Mouse (Mus musculus): ENCODE measurements around the gene Dnajb12.

Gene Dnajb12

GRCm38 (mm10) chr10:59879255-59880028, at the start of gene Dnajb12:
Gene Dnajb12, plus strand, starts transcription at chr10:59879556.
- DNase-seq (ENCODE audit: low read depth, low spot score) = peak; percentile 95

DNA sequence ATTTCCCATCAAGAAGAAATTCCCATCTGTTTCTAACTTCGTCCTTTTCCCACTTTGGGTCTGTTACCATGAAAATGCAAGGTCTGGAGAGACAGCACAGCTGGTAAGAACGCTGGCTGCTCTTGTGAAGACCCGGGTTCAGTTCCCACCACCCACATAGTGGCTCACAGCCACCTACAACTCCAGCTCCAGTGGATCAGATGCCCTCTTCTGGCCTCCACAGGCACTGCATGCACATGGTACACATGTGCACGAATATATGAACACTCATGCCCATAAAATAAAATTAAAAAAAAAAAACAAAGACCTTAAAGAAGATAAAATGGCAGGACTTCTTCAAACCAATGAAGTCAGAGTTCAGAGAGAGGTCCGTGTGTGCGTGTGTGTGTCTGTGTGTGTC, 49.5 kb upstream of the Dnajb12 start:
- no peak for DNase-seq (ENCODE audit: low read depth, low spot score)

GRCm38 (mm10) chr10:59831950-59832349, 47.4 kb upstream of the Dnajb12 start:
- no peak for DNase-seq (ENCODE audit: low read depth, low spot score)

DNA sequence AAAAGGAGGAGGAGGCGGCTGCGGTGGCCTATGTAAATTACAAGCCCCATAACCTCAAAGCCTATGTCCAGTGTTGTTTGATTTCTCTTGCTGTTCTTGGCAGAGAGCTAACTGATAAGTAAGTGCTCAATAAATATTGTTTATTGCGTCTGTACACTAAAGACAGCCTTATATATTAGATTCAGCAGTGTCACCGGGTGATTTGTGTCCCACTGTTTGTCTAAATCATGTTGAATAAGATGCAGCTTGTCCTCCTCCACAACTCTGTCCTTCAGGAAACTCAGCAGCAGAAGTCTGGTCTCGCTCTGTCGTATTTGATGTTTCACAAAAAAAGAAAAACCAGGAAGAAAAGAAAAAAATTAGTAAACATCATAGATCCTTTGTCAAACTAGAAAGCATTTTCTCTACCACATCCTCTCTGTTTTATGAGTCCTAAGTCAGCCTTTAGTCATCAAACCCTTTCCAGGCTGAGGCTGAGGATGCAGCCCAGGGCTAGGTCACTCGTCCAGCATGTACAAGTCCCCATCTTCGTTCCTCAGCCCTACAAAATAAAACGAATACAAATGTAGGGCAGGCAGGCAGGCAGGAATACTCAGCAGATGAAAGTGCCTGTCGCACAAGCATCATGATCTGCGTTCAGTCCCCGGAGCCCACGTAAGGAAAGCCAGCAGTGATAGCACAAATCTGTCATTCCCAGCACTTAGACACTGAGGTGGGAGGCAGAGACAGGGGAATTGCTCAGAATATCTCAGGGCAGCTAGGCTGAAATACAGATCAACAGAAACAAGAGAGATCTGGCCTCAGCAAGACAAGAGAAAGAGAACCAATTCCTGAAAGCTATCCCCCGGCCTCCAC, 43.8 kb upstream of the Dnajb12 start:
- no peak for DNase-seq (ENCODE audit: low read depth, low spot score)

DNA sequence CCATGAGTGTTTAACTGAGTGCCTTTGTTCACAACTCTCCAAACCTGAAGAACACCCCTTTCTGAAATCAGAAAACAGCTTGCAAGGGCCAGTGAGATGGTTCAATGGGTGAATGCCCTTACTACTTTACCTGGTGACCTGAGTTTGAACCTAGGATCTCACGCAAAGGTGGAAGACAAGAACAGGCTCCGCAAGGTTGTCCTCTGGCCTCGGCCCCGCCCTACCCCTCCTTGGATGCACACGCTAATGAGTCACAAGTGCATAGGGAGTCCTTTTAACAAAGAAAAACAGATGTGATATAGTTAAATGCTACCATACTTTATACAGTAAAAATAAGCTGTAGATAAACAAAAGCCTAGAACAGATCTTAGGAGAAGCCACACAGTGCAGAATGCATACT, 41.9 kb upstream of the Dnajb12 start:
- DNase-seq (ENCODE audit: low read depth, low spot score) = no peak

- no peak for DNase-seq (ENCODE audit: low read depth, low spot score)
Measured at GRCm38 (mm10) chr10:59841434-59841833, 37.9 kb upstream of the Dnajb12 start.

DNA sequence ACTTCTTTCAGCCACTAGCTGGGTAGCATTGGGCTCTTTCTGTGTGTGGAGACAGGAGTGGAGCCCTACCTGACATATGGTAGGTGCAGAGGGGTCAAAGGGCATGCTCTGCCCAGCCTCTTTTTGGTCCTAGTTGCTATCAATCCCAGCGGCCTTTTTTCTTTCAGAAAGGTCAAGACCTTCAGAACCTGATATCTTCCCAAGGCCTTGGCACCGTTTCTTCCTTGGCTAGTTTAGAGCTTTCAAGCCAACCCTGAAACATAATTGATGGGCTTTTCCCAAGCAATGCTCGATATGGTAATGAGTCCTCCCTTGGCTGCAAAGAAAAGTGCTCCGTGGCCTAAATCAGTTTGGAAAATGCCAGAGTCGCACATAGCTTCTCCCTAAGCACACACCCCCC, 36.2 kb upstream of the Dnajb12 start:
- DNase-seq (ENCODE audit: low read depth, low spot score) = no peak

- no peak for DNase-seq (ENCODE audit: low read depth, low spot score)
Measured at GRCm38 (mm10) chr10:59844686-59845085, 34.7 kb upstream of the Dnajb12 start.

DNA sequence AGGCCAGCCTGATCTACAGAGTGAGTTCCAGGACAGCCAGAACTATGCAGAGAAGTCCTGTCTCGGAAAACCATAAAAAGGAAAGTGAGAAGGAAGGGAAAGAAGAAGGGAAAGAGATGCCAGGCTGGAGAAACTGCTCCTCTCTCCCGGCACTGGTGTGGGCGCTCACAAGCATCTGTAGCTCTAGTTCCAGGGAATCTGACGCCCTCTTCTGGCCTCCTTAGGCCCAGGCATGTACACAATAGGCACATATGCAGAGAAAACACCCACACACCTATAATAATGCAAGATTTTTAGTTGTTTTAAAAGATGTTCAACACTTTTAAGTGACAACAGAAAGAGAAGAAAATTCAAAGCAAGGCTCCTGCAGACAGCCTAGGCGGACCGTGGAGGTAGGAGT, 32.9 kb upstream of the Dnajb12 start:
- DNase-seq (ENCODE audit: low read depth, low spot score) = peak; percentile 29

- DNase-seq (ENCODE audit: low read depth, low spot score) = no peak
Measured at GRCm38 (mm10) chr10:59848079-59848877, 31.1 kb upstream of the Dnajb12 start.

GRCm38 (mm10) chr10:59848953-59849352, 30.4 kb upstream of the Dnajb12 start:
- no peak for DNase-seq (ENCODE audit: low read depth, low spot score)

DNA sequence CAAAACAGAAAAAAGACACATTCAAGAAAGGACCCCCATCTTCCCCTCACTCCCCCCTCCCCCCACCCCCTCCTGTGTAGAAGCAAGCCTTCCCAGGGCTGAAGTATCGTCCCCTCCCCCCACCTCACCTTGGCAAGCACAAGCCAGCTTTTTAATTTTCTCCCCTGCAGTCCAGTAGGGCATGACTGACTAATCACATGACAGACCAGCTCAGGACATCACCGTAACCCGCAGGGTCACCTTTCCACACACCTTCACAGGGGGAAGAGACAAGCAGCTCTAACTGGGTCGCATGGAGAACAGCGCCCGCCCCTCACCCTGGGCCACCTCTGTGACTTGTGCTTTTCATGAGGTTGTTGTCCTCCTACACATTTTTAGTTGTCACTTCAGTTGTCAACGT, 30.0 kb upstream of the Dnajb12 start:
- no peak for DNase-seq (ENCODE audit: low read depth, low spot score)

DNA sequence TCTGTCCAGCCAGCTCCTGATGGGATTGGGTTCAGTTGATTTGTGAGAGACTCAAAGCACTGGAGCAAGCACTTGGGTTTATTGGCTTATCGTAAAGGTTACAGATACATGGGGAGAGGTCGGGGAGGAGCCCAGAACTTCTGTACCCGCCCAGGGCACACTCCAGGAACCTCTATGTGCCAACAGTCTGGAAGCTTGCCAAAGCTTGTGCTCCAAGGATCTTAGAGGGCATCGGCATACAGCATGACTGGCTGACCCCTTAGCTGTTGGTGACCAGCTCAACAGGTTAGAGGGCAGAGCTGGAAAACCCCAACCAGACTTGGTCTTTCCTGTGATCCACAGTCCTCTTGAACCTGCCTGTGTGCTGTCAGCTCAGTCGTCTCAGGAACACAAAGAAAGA, 22.2 kb upstream of the Dnajb12 start:
- DNase-seq (ENCODE audit: low read depth, low spot score) = no peak

DNA sequence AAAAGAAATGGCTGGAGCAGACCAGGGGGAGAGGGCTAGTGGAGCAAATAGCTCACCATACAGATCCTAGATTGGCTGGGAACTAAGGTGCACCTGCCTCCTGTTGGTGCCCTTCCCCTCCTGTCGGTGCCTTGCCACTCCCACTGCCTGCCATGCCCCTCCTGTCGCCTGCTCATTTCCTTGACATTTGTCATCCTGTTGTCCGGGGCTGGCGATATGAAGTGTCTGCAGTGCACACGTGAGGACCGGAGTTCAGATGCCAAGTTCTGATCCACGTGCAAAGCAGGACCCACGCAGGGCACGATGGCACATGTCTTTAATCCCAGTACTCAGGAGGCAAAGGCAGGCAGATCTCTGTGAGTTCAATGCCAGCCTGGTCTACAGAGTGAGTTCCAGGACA, 18.7 kb upstream of the Dnajb12 start:
- no peak for DNase-seq (ENCODE audit: low read depth, low spot score)

DNA sequence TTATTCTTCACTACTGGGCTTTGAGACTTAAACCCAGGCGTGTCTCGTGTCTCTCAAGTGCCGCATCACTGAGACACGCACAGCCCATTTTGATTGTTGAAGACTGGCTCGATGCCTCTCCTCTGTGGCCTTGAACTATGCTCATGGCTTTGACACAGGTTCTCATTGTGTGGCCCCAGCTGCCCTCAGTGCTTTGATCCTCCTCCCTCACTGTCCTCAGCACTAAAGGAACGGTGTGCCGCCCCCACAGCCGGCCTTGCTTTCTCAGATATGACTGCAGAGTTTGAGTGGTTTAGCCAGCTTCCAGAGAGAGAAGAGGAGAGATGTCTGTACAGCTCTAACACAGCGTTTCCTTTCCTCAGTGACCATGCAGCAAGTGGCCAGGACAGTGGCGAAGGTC, 18.2 kb upstream of the Dnajb12 start:
- no peak for DNase-seq (ENCODE audit: low read depth, low spot score)

DNA sequence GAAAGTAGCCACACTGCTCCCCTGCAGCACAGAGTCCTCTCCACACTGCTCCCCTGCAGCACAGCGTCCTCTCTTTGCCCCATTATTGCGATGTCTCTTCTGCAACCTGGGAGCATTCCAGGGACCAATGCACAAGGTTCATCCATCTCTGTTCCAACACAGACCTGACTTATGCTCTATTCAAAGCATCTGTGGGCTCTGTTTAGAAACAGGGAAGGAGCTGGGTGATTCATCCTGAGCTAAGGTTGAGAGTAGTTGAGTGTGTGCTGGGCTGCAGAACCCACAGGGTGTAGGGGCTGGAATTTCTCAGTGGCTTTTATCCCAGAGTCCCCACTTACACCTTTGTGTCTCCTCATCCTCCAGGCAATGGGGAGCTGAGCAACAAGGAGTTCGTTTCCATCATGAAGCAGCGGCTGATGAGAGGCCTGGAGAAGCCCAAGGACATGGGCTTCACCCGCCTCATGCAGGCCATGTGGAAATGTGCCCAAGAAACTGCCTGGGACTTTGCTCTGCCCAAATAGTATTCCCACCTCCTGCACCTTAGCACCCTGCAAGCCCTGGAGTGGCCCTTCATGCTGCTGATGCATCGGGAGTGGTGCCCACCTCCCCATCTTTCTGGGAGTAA, 16.4 kb upstream of the Dnajb12 start:
- DNase-seq (ENCODE audit: low read depth, low spot score) = no peak

DNA sequence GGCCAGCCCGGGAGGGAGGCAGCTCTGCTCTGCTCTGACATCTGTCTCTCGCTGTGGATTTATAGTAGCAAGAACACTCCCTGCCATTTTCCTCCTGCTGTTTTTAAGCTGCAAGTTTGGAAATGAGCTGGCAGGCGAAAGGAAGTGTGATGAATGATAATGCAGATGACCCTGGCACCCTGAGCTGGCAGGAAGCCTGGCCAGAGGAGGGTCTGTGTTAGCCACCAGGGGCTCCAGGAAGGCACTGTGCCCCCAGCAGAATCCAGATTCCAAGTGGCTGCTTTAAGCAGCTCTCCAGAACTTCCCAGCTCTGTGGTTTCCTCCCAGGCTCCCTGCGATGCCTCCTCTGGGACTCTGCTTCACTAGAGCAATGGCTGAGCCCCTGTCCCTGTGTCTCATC, 15.7 kb upstream of the Dnajb12 start:
- no peak for DNase-seq (ENCODE audit: low read depth, low spot score)

DNA sequence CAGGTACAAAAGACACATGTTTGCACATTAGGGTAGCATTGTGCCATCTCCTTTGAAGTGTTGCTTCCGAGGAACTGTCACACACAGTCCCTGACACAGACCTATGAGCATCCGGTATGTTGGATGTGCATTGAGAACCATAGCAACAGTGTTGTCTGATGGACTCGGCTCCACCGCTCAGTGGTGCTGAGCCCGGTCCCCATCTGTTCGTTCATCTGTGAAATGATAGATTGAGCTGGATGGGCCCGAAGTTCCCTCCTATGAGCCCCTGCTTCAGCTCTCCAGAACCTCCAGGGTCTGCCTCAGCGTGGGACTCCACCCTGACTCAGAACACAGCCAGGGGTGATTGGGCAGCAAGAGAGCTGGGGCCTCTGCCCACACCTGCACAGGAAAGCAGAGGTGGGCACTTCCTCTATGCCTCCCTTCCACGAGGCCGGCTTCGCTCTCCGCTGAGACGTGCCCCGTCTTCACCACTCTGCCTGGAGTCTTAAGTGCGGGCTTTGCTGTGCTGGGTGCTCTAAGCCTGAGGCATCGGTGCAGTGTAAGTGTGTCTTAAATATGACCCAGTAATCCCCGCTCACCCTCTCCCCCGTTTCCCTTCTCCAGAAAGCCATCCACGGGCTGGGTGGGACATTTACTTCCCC, 15.0 kb upstream of the Dnajb12 start:
- DNase-seq (ENCODE audit: low read depth, low spot score) = no peak

DNA sequence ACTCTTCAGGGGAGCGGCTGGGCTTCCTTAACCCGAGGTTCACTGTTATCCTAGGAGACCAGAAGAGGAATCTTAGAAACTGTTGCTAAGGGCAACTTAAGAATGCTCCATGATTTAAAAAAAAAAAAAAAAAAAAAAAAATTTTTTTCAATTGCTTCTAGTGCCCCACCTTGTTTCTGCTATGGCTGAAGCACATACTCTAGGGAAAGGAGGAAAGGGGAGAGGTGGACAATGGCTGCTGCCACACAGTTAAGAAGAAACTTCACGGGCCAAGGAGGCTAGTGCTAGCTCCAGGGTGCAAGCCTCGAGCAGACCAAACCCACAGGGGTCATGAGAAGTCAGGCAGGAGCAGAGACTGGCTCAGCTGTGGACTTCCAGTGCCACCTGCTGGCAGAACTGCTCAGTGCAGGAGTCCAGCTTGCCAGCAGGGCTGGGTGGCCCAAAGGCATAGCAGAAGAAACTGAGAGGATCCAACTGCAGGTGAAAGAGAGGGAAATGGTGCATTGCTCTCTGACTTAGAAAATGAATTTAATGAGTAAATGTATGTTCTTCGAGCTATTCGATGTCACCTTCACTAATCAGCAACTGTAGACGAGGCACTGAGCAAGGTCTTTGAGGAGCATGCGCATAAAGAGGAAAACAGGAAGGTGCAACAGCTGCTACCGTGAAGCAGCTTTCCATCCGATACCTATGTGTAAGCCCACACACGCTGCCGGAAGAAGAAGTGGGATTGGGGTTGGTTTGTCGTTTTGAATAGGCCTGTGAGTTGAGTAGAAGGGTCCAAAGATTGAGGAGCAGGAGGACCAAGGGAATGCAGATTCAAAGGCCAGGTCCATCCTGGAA, 14.3 kb upstream of the Dnajb12 start:
- peak; percentile 87 for DNase-seq (ENCODE audit: low read depth, low spot score)

- DNase-seq (ENCODE audit: low read depth, low spot score) = no peak
Measured at GRCm38 (mm10) chr10:59868266-59868665, 11.1 kb upstream of the Dnajb12 start.
